Mouse (Mus musculus): ENCODE measurements at regions not wholly inside any gene's neighbourhood (a gene's known extent, or its start where the extent isn't known, plus 50 kb on each side); places are given as distances from the start of the nearest gene placed in this dataset.

DNA sequence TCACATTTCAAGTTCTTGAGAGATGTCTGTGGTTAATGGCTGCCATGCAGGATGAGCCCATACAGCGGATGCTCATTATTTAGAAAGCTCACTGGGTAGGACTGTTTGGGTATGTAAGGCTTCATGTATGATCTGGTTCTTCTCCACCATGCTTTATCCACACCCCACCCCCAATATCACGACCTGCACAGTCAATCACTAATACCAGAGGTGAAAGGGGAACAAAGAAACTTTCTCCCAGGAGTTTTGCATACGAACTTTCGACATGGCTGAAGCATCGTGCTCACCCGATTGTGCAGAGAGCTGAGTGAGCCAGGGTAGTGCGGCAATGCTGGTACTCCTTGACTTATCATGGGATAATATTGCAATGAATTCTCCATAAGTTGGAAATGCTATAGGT, 247.3 kb upstream of the Klf3 start:
- H3K4me2 ChIP-seq (replicated peaks; ENCODE audit: low read depth), result no peak overlapping the region

DNA sequence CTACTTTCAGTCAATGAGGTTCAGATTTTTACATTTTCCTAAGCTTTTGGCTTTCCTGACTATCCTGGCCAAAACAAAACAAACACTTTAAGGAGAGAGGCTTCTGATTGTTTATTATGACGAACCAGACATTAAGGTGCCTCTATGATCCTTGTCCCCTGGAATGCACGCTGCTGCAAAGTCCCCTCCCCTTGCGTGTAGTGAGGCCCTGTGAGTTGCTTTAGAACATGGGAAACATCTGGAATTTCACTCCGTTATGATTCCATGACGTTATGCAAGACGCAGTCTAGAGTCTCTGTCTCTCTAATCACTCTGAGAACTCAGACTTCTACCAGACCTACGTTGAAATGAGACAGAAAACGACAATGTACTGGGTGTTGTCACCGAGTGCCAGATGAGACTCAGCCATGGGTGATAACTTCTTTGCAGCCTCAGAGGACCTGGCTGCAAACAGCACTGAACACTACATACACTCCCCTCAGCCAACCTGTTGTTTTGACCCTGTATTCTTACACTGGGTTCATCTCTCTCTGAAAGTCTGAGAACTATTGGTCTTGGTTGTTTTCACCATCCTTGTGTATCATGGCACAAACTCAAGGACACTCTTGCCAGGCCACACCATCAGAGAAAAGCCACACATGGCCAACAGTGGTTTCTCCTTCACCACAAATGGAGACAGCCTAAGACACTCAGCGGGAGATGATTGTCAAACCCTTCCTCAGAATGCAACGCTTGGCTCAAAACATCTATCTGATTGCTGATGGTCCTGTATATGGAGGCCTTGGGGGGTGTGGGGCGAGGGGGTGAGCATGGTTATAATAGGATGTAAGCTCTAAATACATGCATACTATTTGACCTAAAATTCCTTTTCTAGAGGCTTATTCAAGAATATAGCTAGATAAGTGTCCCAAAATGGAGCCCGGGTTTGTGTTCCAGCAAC, 236.5 kb upstream of the Klf3 start:
- no peaks in the 10 kb centered on the region for H3K27me3 ChIP-seq (replicated peaks; ENCODE audit: control insufficient read depth, insufficient read depth, low read length)
- TF ChIP-seq CTCF (IDR thresholded peaks at IDR 0.05; ENCODE audit: low read depth), result no peak
- no peaks in the 10 kb centered on the region for H3K36me3 ChIP-seq (ENCODE audit: control insufficient read depth, insufficient read depth)
- no peak overlapping the region for H3K27ac ChIP-seq (ENCODE audit: low read depth, low read length)
- H3K9me3 ChIP-seq (ENCODE audit: control insufficient read depth), result no peaks in the 10 kb centered on the region
- no peak for ATAC-seq
- H3K4me3 ChIP-seq (ENCODE audit: low read depth, low read length), result no peak overlapping the region
- no peak overlapping the region for H3K9ac ChIP-seq (ENCODE audit: low read depth, low read length)
- 78% methylated on average over 13 of the region's 13 CpGs for WGBS
- no peak overlapping the region for H3K4me2 ChIP-seq (replicated peaks; ENCODE audit: low read depth)
- H3K4me1 ChIP-seq (replicated peaks; ENCODE audit: control insufficient read depth, insufficient read depth, low read length), result no peaks in the 10 kb centered on the region

More for the DNA sequence above, 247.3 kb upstream of the Klf3 start:
- Histone ChIP-seq H3K4me3 (ENCODE audit: low read depth, low read length) (no peak overlapping the region), H3K36me3 (ENCODE audit: control insufficient read depth, insufficient read depth) (no peaks in the 10 kb centered on the region), H3K27ac (ENCODE audit: low read depth, low read length) (no peak overlapping the region), H3K4me1 (replicated peaks; ENCODE audit: control insufficient read depth, insufficient read depth, low read length) (no peaks in the 10 kb centered on the region), H3K9me3 (ENCODE audit: control insufficient read depth) (no peaks in the 10 kb centered on the region), H3K9ac (ENCODE audit: low read depth, low read length) (no peak overlapping the region), H3K27me3 (replicated peaks; ENCODE audit: control insufficient read depth, insufficient read depth, low read length) (no peaks in the 10 kb centered on the region)
- ATAC-seq, result no peak
- 89% methylated on average over 7 of the region's 7 CpGs for WGBS
- TF ChIP-seq CTCF (IDR thresholded peaks at IDR 0.05; ENCODE audit: low read depth), result no peak

DNA sequence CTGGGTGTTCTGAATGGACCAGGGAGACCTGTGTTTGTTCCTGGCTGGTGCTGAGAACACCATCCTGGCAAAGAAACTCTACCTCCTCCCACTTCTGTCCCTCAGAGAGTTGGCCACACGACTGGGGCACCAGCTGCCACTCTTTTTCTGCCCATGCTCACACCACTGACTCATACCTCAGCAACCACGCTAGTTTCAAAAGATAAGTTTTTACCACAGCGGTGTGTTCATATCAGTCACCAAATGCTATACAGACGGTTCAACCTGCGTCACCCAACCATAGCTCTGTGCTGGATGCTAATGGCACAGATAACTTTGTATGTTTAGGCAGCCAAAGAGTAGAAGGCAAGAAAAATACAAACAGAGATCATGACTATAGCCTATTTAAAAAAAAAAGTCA, 235.4 kb upstream of the Klf3 start:
- H3K4me2 ChIP-seq (replicated peaks; ENCODE audit: low read depth), result no peak overlapping the region
- no peaks in the 10 kb centered on the region for H3K27me3 ChIP-seq (replicated peaks; ENCODE audit: control insufficient read depth, insufficient read depth, low read length)
- TF ChIP-seq CTCF (IDR thresholded peaks at IDR 0.05; ENCODE audit: low read depth), result no peak
- H3K27ac ChIP-seq (ENCODE audit: low read depth, low read length), result no peak overlapping the region
- H3K36me3 ChIP-seq (ENCODE audit: control insufficient read depth, insufficient read depth), result no peaks in the 10 kb centered on the region
- no peak overlapping the region for H3K9ac ChIP-seq (ENCODE audit: low read depth, low read length)
- WGBS, result 75% methylated on average over 5 of the region's 5 CpGs
- H3K4me3 ChIP-seq (ENCODE audit: low read depth, low read length), result no peak overlapping the region
- no peak for ATAC-seq
- H3K9me3 ChIP-seq (ENCODE audit: control insufficient read depth), result no peaks in the 10 kb centered on the region
- no peaks in the 10 kb centered on the region for H3K4me1 ChIP-seq (replicated peaks; ENCODE audit: control insufficient read depth, insufficient read depth, low read length)

DNA sequence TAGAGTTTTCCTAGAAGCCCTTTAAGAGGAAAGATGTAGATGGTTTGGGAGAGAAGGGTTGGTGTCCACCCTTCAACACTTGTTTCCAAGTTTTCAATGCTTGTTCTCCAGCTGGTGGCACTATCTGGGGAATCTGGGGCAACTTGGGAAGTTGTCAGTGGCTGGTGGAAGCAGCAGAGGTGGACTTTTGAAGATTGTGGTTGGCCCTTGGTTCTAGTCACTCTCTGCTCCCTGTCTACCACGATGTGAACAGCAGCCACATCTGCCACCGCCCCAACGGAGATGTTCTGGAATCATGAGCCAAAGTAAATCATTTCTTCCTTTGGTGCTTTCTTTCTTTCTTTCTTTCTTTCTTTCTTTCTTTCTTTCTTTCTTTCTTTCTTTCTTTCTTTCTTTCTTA, 234.9 kb upstream of the Klf3 start:
- WGBS, result 95% methylated on average over 3 of the region's 3 CpGs
- H3K9ac ChIP-seq (ENCODE audit: low read depth, low read length), result no peak overlapping the region
- no peaks in the 10 kb centered on the region for H3K27me3 ChIP-seq (replicated peaks; ENCODE audit: control insufficient read depth, insufficient read depth, low read length)
- no peak overlapping the region for H3K27ac ChIP-seq (ENCODE audit: low read depth, low read length)
- H3K4me3 ChIP-seq (ENCODE audit: low read depth, low read length), result no peak overlapping the region
- H3K36me3 ChIP-seq (ENCODE audit: control insufficient read depth, insufficient read depth), result no peaks in the 10 kb centered on the region
- TF ChIP-seq CTCF (IDR thresholded peaks at IDR 0.05; ENCODE audit: low read depth), result no peak
- no peaks in the 10 kb centered on the region for H3K9me3 ChIP-seq (ENCODE audit: control insufficient read depth)
- H3K4me2 ChIP-seq (replicated peaks; ENCODE audit: low read depth), result no peak overlapping the region
- no peak for ATAC-seq
- no peaks in the 10 kb centered on the region for H3K4me1 ChIP-seq (replicated peaks; ENCODE audit: control insufficient read depth, insufficient read depth, low read length)

DNA sequence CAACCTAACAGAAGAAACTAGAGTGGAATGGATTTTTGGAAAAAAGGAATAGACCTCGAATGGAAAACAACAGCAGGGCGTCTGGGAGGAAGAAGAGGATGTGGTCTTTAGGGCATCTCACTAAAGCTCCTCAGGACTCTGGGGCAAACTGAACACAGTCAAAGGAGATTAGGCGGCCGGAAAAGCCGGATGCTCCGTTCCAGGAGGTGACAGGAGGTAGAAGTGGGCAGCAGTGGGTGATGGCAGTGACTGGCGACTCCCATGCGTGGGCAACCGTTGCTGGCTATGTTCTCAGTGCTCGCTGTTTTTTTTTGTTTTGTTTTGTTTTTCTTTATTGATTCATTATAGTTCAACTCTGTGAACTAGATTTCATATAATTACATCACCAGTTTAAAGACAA, 228.8 kb upstream of the Klf3 start:
- no peak for ATAC-seq
- H3K4me3 ChIP-seq (ENCODE audit: low read depth, low read length), result no peak overlapping the region
- H3K9me3 ChIP-seq (ENCODE audit: control insufficient read depth), result no peaks in the 10 kb centered on the region
- WGBS, result 92% methylated on average over 10 of the region's 10 CpGs
- no peak overlapping the region for H3K9ac ChIP-seq (ENCODE audit: low read depth, low read length)
- TF ChIP-seq CTCF (IDR thresholded peaks at IDR 0.05; ENCODE audit: low read depth), result no peak
- H3K4me1 ChIP-seq (replicated peaks; ENCODE audit: control insufficient read depth, insufficient read depth, low read length), result no peaks in the 10 kb centered on the region
- no peaks in the 10 kb centered on the region for H3K27me3 ChIP-seq (replicated peaks; ENCODE audit: control insufficient read depth, insufficient read depth, low read length)
- H3K4me2 ChIP-seq (replicated peaks; ENCODE audit: low read depth), result no peak overlapping the region
- H3K27ac ChIP-seq (ENCODE audit: low read depth, low read length), result no peak overlapping the region
- no peaks in the 10 kb centered on the region for H3K36me3 ChIP-seq (ENCODE audit: control insufficient read depth, insufficient read depth)

DNA sequence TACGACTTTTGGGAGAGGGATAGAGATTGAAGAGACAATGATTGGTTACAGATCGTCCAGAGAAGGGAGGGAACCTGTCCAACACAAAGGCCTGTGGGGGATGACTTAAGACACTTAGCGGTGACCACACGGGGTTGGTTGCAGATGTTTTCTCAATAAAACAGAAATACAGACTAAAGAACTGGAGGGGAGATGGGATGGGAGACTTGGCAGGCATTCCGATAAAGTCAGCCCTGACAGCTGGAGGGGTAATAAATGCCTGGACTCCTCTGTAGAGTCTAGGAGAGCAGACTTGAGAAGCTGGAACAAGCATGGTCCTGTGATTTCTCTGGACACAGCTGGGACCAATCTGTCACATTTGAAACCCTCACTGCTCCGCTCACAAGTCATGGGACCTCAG, 227.3 kb upstream of the Klf3 start:
- Histone ChIP-seq H3K36me3 (ENCODE audit: control insufficient read depth, insufficient read depth) (no peaks in the 10 kb centered on the region), H3K4me3 (ENCODE audit: low read depth, low read length) (no peak overlapping the region), H3K9me3 (ENCODE audit: control insufficient read depth) (no peaks in the 10 kb centered on the region), H3K27ac (ENCODE audit: low read depth, low read length) (no peak overlapping the region), H3K4me1 (replicated peaks; ENCODE audit: control insufficient read depth, insufficient read depth, low read length) (0 out of 2 replicates have a peak, but pooled peaks cover 4% of the 10 kb centered on the region), H3K27me3 (replicated peaks; ENCODE audit: control insufficient read depth, insufficient read depth, low read length) (no peaks in the 10 kb centered on the region), H3K9ac (ENCODE audit: low read depth, low read length) (no peak overlapping the region), H3K4me2 (replicated peaks; ENCODE audit: low read depth) (no peak overlapping the region)
- 58% methylated on average over 6 of the region's 6 CpGs for WGBS
- TF ChIP-seq CTCF (IDR thresholded peaks at IDR 0.05; ENCODE audit: low read depth), result no peak
- no peak for ATAC-seq

Measured in intestine, postnatal 0 days (tissue).